Mouse (Mus musculus): Measurements from ENCODE around the gene N4bp2l1. TPM values are rescaled to one million over a fixed set of nuclear protein-coding genes. Genes with fewer than 3 reads are reported as not detected.
A peak's percentile ranks its signal among the peaks of the same experiment; 100 is the strongest.

N4bp2l1 gene
- polyA plus RNA-seq, 1 experiment from 2014 or later, result 19.9 TPM

GRCm38 (mm10) chr5:150578613-150579171 lies 18.3 kb downstream of the N4bp2l1 start:
- Histone ChIP-seq H3K27me3 (ENCODE audit: control insufficient read depth, insufficient read depth, low read depth, low read length) (no peaks in the 10 kb centered on the region), H3K9me3 (replicated peaks; ENCODE audit: control insufficient read depth, low read length, poor library complexity, severe bottlenecking) (no peaks in the 10 kb centered on the region), H3K4me2 (ENCODE audit: low read length) (no peak overlapping the region), H3K4me3 (ENCODE audit: low read depth, low read length) (no peak overlapping the region), H3K36me3 (ENCODE audit: control insufficient read depth, insufficient read depth, low read length) (0 out of 2 replicates have a peak, but pooled peaks cover under 1% of the 10 kb centered on the region), H3K9ac (ENCODE audit: low read depth, low read length) (no peak overlapping the region), H3K4me1 (ENCODE audit: control insufficient read depth, insufficient read depth, low read length) (no peaks in the 10 kb centered on the region), H3K27ac (ENCODE audit: low read length) (no peak overlapping the region)
- no peak for ATAC-seq
- 85% methylated on average over 6 of the region's 6 CpGs for WGBS

GRCm38 (mm10) chr5:150576832-150577231 lies 20.2 kb downstream of the N4bp2l1 start:
- ATAC-seq, result no peak
- Histone ChIP-seq H3K4me1 (ENCODE audit: control insufficient read depth, insufficient read depth, low read length) (no peaks in the 10 kb centered on the region), H3K4me3 (ENCODE audit: low read depth, low read length) (no peak overlapping the region), H3K36me3 (ENCODE audit: control insufficient read depth, insufficient read depth, low read length) (peaks cover 10% of the 10 kb centered on the region; the same call in 1 of the 2 replicates), H3K9me3 (replicated peaks; ENCODE audit: control insufficient read depth, low read length, poor library complexity, severe bottlenecking) (no peaks in the 10 kb centered on the region), H3K9ac (ENCODE audit: low read depth, low read length) (no peak overlapping the region), H3K27ac (ENCODE audit: low read length) (no peak overlapping the region), H3K27me3 (ENCODE audit: control insufficient read depth, insufficient read depth, low read depth, low read length) (no peaks in the 10 kb centered on the region), H3K4me2 (ENCODE audit: low read length) (no peak overlapping the region)
- 88% methylated on average over 11 of the region's 11 CpGs for WGBS

GRCm38 (mm10) chr5:150574885-150575284 lies 22.1 kb downstream of the N4bp2l1 start:
- Histone ChIP-seq H3K4me3 (ENCODE audit: low read depth, low read length) (no peak overlapping the region), H3K9ac (ENCODE audit: low read depth, low read length) (no peak overlapping the region), H3K9me3 (replicated peaks; ENCODE audit: control insufficient read depth, low read length, poor library complexity, severe bottlenecking) (no peaks in the 10 kb centered on the region), H3K36me3 (ENCODE audit: control insufficient read depth, insufficient read depth, low read length) (peaks cover 15% of the 10 kb centered on the region; the same call in 1 of the 2 replicates), H3K4me2 (ENCODE audit: low read length) (no peak overlapping the region), H3K27ac (ENCODE audit: low read length) (no peak overlapping the region), H3K4me1 (ENCODE audit: control insufficient read depth, insufficient read depth, low read length) (no peaks in the 10 kb centered on the region), H3K27me3 (ENCODE audit: control insufficient read depth, insufficient read depth, low read depth, low read length) (no peaks in the 10 kb centered on the region)
- ATAC-seq, result no peak
- 84% methylated on average over 5 of the region's 5 CpGs for WGBS

- no peak for ATAC-seq
- H3K27ac ChIP-seq (ENCODE audit: low read length), result no peak overlapping the region
- H3K9me3 ChIP-seq (replicated peaks; ENCODE audit: control insufficient read depth, low read length, poor library complexity, severe bottlenecking), result no peaks in the 10 kb centered on the region
- WGBS, result 93% methylated on average over 3 of the region's 3 CpGs
- H3K4me1 ChIP-seq (ENCODE audit: control insufficient read depth, insufficient read depth, low read length), result no peaks in the 10 kb centered on the region
- no peaks in the 10 kb centered on the region for H3K27me3 ChIP-seq (ENCODE audit: control insufficient read depth, insufficient read depth, low read depth, low read length)
- H3K9ac ChIP-seq (ENCODE audit: low read depth, low read length), result no peak overlapping the region
- H3K4me2 ChIP-seq (ENCODE audit: low read length), result no peak overlapping the region
- peaks cover 15% of the 10 kb centered on the region; the same call in 1 of the 2 replicates for H3K36me3 ChIP-seq (ENCODE audit: control insufficient read depth, insufficient read depth, low read length)
- no peak overlapping the region for H3K4me3 ChIP-seq (ENCODE audit: low read depth, low read length)
Observed at GRCm38 (mm10) chr5:150574403-150574802, 22.6 kb downstream of the N4bp2l1 start.

GRCm38 (mm10) chr5:150570496-150571219 lies 26.3 kb downstream of the N4bp2l1 start:
- 68% methylated on average over 11 of the region's 11 CpGs for WGBS
- H3K4me2 ChIP-seq (ENCODE audit: low read length), result no peak overlapping the region
- H3K9me3 ChIP-seq (replicated peaks; ENCODE audit: control insufficient read depth, low read length, poor library complexity, severe bottlenecking), result no peaks in the 10 kb centered on the region
- no peaks in the 10 kb centered on the region for H3K27me3 ChIP-seq (ENCODE audit: control insufficient read depth, insufficient read depth, low read depth, low read length)
- no peaks in the 10 kb centered on the region for H3K4me1 ChIP-seq (ENCODE audit: control insufficient read depth, insufficient read depth, low read length)
- H3K36me3 ChIP-seq (ENCODE audit: control insufficient read depth, insufficient read depth, low read length), result peaks cover 23% of the 10 kb centered on the region; the same call in 1 of the 2 replicates
- H3K27ac ChIP-seq (ENCODE audit: low read length), result no peak overlapping the region
- no peak overlapping the region for H3K4me3 ChIP-seq (ENCODE audit: low read depth, low read length)
- H3K9ac ChIP-seq (ENCODE audit: low read depth, low read length), result no peak overlapping the region
- ATAC-seq, result 0 out of 2 replicates have a peak, but pooled peaks have one; percentile 42

GRCm38 (mm10) chr5:150566971-150567370 lies 30.0 kb downstream of the N4bp2l1 start:
- Histone ChIP-seq H3K36me3 (ENCODE audit: control insufficient read depth, insufficient read depth, low read length) (peaks cover 14% of the 10 kb centered on the region; the same call in 1 of the 2 replicates), H3K4me1 (ENCODE audit: control insufficient read depth, insufficient read depth, low read length) (no peaks in the 10 kb centered on the region), H3K27me3 (ENCODE audit: control insufficient read depth, insufficient read depth, low read depth, low read length) (no peaks in the 10 kb centered on the region), H3K4me2 (ENCODE audit: low read length) (no peak overlapping the region), H3K9me3 (replicated peaks; ENCODE audit: control insufficient read depth, low read length, poor library complexity, severe bottlenecking) (no peaks in the 10 kb centered on the region), H3K9ac (ENCODE audit: low read depth, low read length) (no peak overlapping the region), H3K27ac (ENCODE audit: low read length) (no peak overlapping the region), H3K4me3 (ENCODE audit: low read depth, low read length) (no peak overlapping the region)
- ATAC-seq, result no peak
- WGBS, result 95% methylated on average over 5 of the region's 5 CpGs

- ATAC-seq, result no peak
- Histone ChIP-seq H3K4me3 (ENCODE audit: low read depth, low read length) (no peak overlapping the region), H3K9ac (ENCODE audit: low read depth, low read length) (no peak overlapping the region), H3K36me3 (ENCODE audit: control insufficient read depth, insufficient read depth, low read length) (peaks cover 14% of the 10 kb centered on the region; the same call in 1 of the 2 replicates), H3K27me3 (ENCODE audit: control insufficient read depth, insufficient read depth, low read depth, low read length) (no peaks in the 10 kb centered on the region), H3K27ac (ENCODE audit: low read length) (no peak overlapping the region), H3K9me3 (replicated peaks; ENCODE audit: control insufficient read depth, low read length, poor library complexity, severe bottlenecking) (no peaks in the 10 kb centered on the region), H3K4me1 (ENCODE audit: control insufficient read depth, insufficient read depth, low read length) (no peaks in the 10 kb centered on the region), H3K4me2 (ENCODE audit: low read length) (no peak overlapping the region)
- WGBS, result 53% methylated on average over 3 of the region's 3 CpGs
Observed at GRCm38 (mm10) chr5:150566226-150566625, 30.8 kb downstream of the N4bp2l1 start.

- H3K9ac ChIP-seq (ENCODE audit: low read depth, low read length), result no peak overlapping the region
- no peaks in the 10 kb centered on the region for H3K4me1 ChIP-seq (ENCODE audit: control insufficient read depth, insufficient read depth, low read length)
- no peaks in the 10 kb centered on the region for H3K9me3 ChIP-seq (replicated peaks; ENCODE audit: control insufficient read depth, low read length, poor library complexity, severe bottlenecking)
- no peak for ATAC-seq
- H3K36me3 ChIP-seq (ENCODE audit: control insufficient read depth, insufficient read depth, low read length), result peaks cover 8% of the 10 kb centered on the region; the same call in 1 of the 2 replicates
- 94% methylated on average over 6 of the region's 6 CpGs for WGBS
- H3K4me2 ChIP-seq (ENCODE audit: low read length), result no peak overlapping the region
- no peaks in the 10 kb centered on the region for H3K27me3 ChIP-seq (ENCODE audit: control insufficient read depth, insufficient read depth, low read depth, low read length)
- H3K27ac ChIP-seq (ENCODE audit: low read length), result no peak overlapping the region
- no peak overlapping the region for H3K4me3 ChIP-seq (ENCODE audit: low read depth, low read length)
Observed at GRCm38 (mm10) chr5:150564426-150564825, 32.6 kb downstream of the N4bp2l1 start.

- H3K36me3 ChIP-seq (ENCODE audit: control insufficient read depth, insufficient read depth, low read length), result 0 out of 2 replicates have a peak, but pooled peaks cover 3% of the 10 kb centered on the region
- 90% methylated on average over 5 of the region's 5 CpGs for WGBS
Observed at GRCm38 (mm10) chr5:150561783-150562182, 35.2 kb downstream of the N4bp2l1 start.

More at GRCm38 (mm10) chr5:150561783-150562182, 35.2 kb downstream of the N4bp2l1 start:
- no peaks in the 10 kb centered on the region for H3K9me3 ChIP-seq (replicated peaks; ENCODE audit: control insufficient read depth, low read length, poor library complexity, severe bottlenecking)
- H3K27ac ChIP-seq (ENCODE audit: low read length), result no peak overlapping the region
- H3K4me2 ChIP-seq (ENCODE audit: low read length), result no peak overlapping the region
- ATAC-seq, result no peak
- no peak overlapping the region for H3K4me3 ChIP-seq (ENCODE audit: low read depth, low read length)
- no peak overlapping the region for H3K9ac ChIP-seq (ENCODE audit: low read depth, low read length)
- H3K27me3 ChIP-seq (ENCODE audit: control insufficient read depth, insufficient read depth, low read depth, low read length), result no peaks in the 10 kb centered on the region
- no peaks in the 10 kb centered on the region for H3K4me1 ChIP-seq (ENCODE audit: control insufficient read depth, insufficient read depth, low read length)

Data from midbrain, embryonic 16.5 days (tissue).